Mouse (Mus musculus): ENCODE data around the gene Tmem115. TPM values are rescaled to one million over a fixed set of nuclear protein-coding genes. Genes with fewer than 3 reads are reported as not detected.
A peak's percentile ranks its signal among the peaks of the same experiment; 100 is the strongest.
"Not testable (repeated sequence)": the region's sequence is repeated elsewhere in the genome, so short reads cannot be mapped to it uniquely, and the experiment has no call there.

Tmem115 gene
- total RNA-seq, 2 experiments from 2014 or later, result 22.1 to 22.8 TPM

- DNase-seq, result no peak
Observed at GRCm38 (mm10) chr9:107550491-107551116, 16.9 kb downstream of the Tmem115 start.

GRCm38 (mm10) chr9:107551117-107551889 is 17.6 kb downstream of the Tmem115 start, which contains the start of gene Rassf1:
Rassf1 (plus strand) TSS chr9:107551555.
- peak; percentile 74 for DNase-seq

GRCm38 (mm10) chr9:107551890-107552355 is 18.2 kb downstream of the Tmem115 start:
- DNase-seq, result no peak

GRCm38 (mm10) chr9:107552690-107553393 is 19.1 kb downstream of the Tmem115 start:
- no peak for DNase-seq

- DNase-seq, result peak; percentile 52
Observed at GRCm38 (mm10) chr9:107553541-107554318, 20.0 kb downstream of the Tmem115 start.

GRCm38 (mm10) chr9:107554319-107554825 is 20.6 kb downstream of the Tmem115 start:
- DNase-seq, result peak; percentile 95

- DNase-seq, result peak; percentile 81
Observed at GRCm38 (mm10) chr9:107555031-107555457, 21.3 kb downstream of the Tmem115 start.

GRCm38 (mm10) chr9:107555701-107556100 is 22.0 kb downstream of the Tmem115 start:
- DNase-seq, result no peak

GRCm38 (mm10) chr9:107556346-107556745 is 22.6 kb downstream of the Tmem115 start:
- no peak for DNase-seq

GRCm38 (mm10) chr9:107563029-107563581 is 29.4 kb downstream of the Tmem115 start, which contains the start of gene Tusc2:
Tusc2 (plus strand) TSS chr9:107563255.
- peak; percentile 95 for DNase-seq

- not testable (repeated sequence) for DNase-seq
Observed at GRCm38 (mm10) chr9:107565556-107565955, 31.8 kb downstream of the Tmem115 start.

- peak; percentile 92 for DNase-seq
Observed at GRCm38 (mm10) chr9:107566041-107566709, 32.4 kb downstream of the Tmem115 start.

- DNase-seq, result peak; percentile 60
Observed at GRCm38 (mm10) chr9:107566855-107567254, 33.1 kb downstream of the Tmem115 start.

- peak; percentile 42 for DNase-seq
Observed at GRCm38 (mm10) chr9:107567702-107568319, 34.1 kb downstream of the Tmem115 start, which contains the start of gene Hyal2. Hyal2 (plus strand) TSS chr9:107567945.

- peak; percentile 88 for DNase-seq
Observed at GRCm38 (mm10) chr9:107568331-107569261, 34.9 kb downstream of the Tmem115 start.

- no peak for DNase-seq
Observed at GRCm38 (mm10) chr9:107569270-107569669, 35.5 kb downstream of the Tmem115 start.

- no peak for DNase-seq
Observed at GRCm38 (mm10) chr9:107570016-107570415, 36.3 kb downstream of the Tmem115 start.

GRCm38 (mm10) chr9:107570845-107571244 is 37.1 kb downstream of the Tmem115 start:
- DNase-seq, result no peak

Data from heart, postnatal 4 days (tissue).